Mouse (Mus musculus): ENCODE data around the gene Lypd9. TPM values are rescaled to one million over a fixed set of nuclear protein-coding genes. Genes with fewer than 3 reads are reported as not detected.

The Lypd9 gene
- polyA plus RNA-seq, 2 experiments, result not detected

DNA sequence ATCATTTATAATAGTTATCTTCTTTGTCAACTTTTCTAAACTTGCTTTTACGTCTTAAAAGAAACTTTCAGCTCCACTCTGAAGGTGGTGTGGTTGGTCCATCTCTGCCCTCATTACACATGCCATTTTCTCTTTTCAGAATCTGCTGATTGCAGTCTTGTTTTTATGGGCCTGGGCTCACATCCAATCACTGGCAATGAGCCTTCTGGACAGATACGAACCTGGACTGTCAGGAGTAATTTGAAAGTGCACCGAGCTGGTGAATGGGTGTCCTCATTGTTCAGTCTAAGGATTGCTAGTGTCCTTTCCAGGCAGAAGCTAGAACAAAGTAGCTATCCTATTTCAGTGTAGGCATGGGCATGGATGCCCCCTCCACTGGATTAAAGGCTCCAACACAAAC is 44.7 kb downstream of the Lypd9 start:
- Histone ChIP-seq H3K4me1 (ENCODE audit: control insufficient read depth, insufficient read depth, low read length) (no peaks in the 10 kb centered on the region), H3K9me3 (ENCODE audit: control insufficient read depth, low read length) (no peaks in the 10 kb centered on the region), H3K27me3 (ENCODE audit: control insufficient read depth, insufficient read depth, low read length) (no peaks in the 10 kb centered on the region), H3K4me3 (replicated peaks; ENCODE audit: low read length) (no peak overlapping the region), H3K27ac (replicated peaks; ENCODE audit: low read depth, low read length) (no peak overlapping the region), H3K9ac (ENCODE audit: low read depth, low read length, severe bottlenecking) (no peak overlapping the region), H3K36me3 (ENCODE audit: control insufficient read depth, insufficient read depth, low read length) (no peaks in the 10 kb centered on the region), H3K4me2 (replicated peaks; ENCODE audit: low read depth, low read length, severe bottlenecking) (no peak overlapping the region)
- 50% methylated on average over 3 of the region's 3 CpGs for WGBS
- no peak for TF ChIP-seq POLR2A (IDR thresholded peaks at IDR 0.05; ENCODE audit: borderline replicate concordance, extremely low read depth, insufficient read depth, insufficient read length)
- no peak for DNase-seq (ENCODE audit: low spot score)
- no peak for ATAC-seq (ENCODE audit: low FRiP score, low read depth)

DNA sequence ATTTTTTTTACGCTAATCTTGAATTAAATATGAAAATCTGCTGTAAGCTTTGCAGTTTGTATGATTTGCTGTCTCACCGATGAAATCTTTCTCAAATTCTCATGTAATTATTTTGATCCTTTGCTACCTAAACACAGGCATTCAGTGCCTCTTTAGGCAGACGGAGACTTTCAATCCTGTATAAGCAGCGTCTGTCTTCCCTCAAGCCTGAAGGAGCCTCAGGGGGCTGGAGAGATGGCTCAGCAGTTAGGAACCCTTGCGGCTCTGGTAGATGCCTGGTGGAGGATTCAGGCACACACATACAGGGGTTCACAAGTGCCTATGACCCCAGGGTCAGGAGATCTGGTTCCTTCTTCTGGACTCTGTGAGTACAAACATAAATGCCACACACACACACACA is 52.1 kb downstream of the Lypd9 start:
- Histone ChIP-seq H3K27me3 (ENCODE audit: control insufficient read depth, insufficient read depth, low read length) (no peaks in the 10 kb centered on the region), H3K9me3 (ENCODE audit: control insufficient read depth, low read length) (no peaks in the 10 kb centered on the region), H3K4me1 (ENCODE audit: control insufficient read depth, insufficient read depth, low read length) (no peaks in the 10 kb centered on the region), H3K27ac (replicated peaks; ENCODE audit: low read depth, low read length) (no peak overlapping the region), H3K9ac (ENCODE audit: low read depth, low read length, severe bottlenecking) (no peak overlapping the region), H3K4me3 (replicated peaks; ENCODE audit: low read length) (no peak overlapping the region), H3K36me3 (ENCODE audit: control insufficient read depth, insufficient read depth, low read length) (no peaks in the 10 kb centered on the region), H3K4me2 (replicated peaks; ENCODE audit: low read depth, low read length, severe bottlenecking) (no peak overlapping the region)
- 57% methylated on average over 5 of the region's 5 CpGs for WGBS
- ATAC-seq (ENCODE audit: low FRiP score, low read depth) (no peak), DNase-seq (ENCODE audit: low spot score) (no peak)
- no peak for TF ChIP-seq POLR2A (IDR thresholded peaks at IDR 0.05; ENCODE audit: borderline replicate concordance, extremely low read depth, insufficient read depth, insufficient read length)

DNA sequence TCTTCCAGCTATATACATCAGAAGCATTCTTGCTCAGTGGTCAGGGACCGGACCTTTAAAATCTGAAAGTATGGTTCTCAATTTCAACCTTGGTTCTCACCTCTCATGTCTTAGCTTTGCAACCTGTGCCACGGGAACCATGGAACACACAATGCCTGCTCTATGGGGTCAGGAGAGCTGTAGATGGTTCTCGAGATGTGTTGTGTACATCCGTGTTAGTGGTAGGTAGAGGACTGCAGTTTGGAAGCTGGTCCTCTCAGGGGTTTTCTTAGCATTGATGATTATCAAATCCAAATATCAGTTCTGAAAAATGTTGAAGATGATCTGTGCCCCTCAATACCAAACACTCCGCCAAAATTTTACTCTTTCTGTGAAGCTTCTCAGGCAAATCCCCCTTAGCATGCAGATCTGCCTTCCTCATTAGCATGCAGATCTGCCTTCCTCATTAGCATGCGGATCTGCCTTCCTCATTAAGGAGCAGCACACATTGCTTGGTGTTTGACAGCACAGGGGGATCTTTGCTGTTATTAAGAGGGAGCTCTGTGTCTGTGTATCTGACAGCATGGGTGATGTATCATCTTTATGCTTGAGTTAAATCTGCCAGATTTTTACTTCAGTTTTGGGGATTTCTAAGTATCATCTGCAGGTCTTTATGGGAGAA is 52.6 kb downstream of the Lypd9 start:
- no peaks in the 10 kb centered on the region for H3K9me3 ChIP-seq (ENCODE audit: control insufficient read depth, low read length)
- no peak overlapping the region for H3K27ac ChIP-seq (replicated peaks; ENCODE audit: low read depth, low read length)
- TF ChIP-seq POLR2A (IDR thresholded peaks at IDR 0.05; ENCODE audit: borderline replicate concordance, extremely low read depth, insufficient read depth, insufficient read length), result no peak

More for the DNA sequence above, 52.6 kb downstream of the Lypd9 start:
- Histone ChIP-seq H3K27me3 (ENCODE audit: control insufficient read depth, insufficient read depth, low read length) (no peaks in the 10 kb centered on the region), H3K4me2 (replicated peaks; ENCODE audit: low read depth, low read length, severe bottlenecking) (no peak overlapping the region), H3K4me1 (ENCODE audit: control insufficient read depth, insufficient read depth, low read length) (no peaks in the 10 kb centered on the region), H3K4me3 (replicated peaks; ENCODE audit: low read length) (no peak overlapping the region), H3K9ac (ENCODE audit: low read depth, low read length, severe bottlenecking) (no peak overlapping the region), H3K36me3 (ENCODE audit: control insufficient read depth, insufficient read depth, low read length) (no peaks in the 10 kb centered on the region)
- ATAC-seq (ENCODE audit: low FRiP score, low read depth) (no peak), DNase-seq (ENCODE audit: low spot score) (no peak)
- WGBS, result 59% methylated on average over 6 of the region's 6 CpGs

Other genes starting within 250 kb of the Lypd9 start
- gene 4930438A08Rik, start 178.1 kb downstream of the Lypd9 start, polyA plus RNA-seq (2012; rRNA removed), result 0.06 and 0.09 TPM in 2 replicates
- 0.47 TPM in 1 of 2 replicates, not detected in the other for gene 4930438A08Rik, start 178.1 kb downstream of the Lypd9 start, polyA plus RNA-seq (2014; fragmentation: Nextera tagmentation; extraction: Ambion mirVana)
- 66.0 and 74.7 TPM in 2 replicates for gene Zfp692, start 145.9 kb downstream of the Lypd9 start, polyA plus RNA-seq (2012; rRNA removed)
- gene Zfp692, start 145.9 kb downstream of the Lypd9 start, polyA plus RNA-seq (2014; fragmentation: Nextera tagmentation; extraction: Ambion mirVana), result 18.3 and 18.8 TPM in 2 replicates
- 35.2 and 44.3 TPM in 2 replicates for gene Zfp672, start 122.6 kb downstream of the Lypd9 start, polyA plus RNA-seq (2012; rRNA removed)
- gene Zfp672, start 122.6 kb downstream of the Lypd9 start, polyA plus RNA-seq (2014; fragmentation: Nextera tagmentation; extraction: Ambion mirVana), result 40.7 and 42.4 TPM in 2 replicates
- 25.6 and 30.7 TPM in 2 replicates for gene Sh3bp5l, start 122.2 kb downstream of the Lypd9 start, polyA plus RNA-seq (2012; rRNA removed)
- gene Sh3bp5l, start 122.2 kb downstream of the Lypd9 start, polyA plus RNA-seq (2014; fragmentation: Nextera tagmentation; extraction: Ambion mirVana), result 24.4 and 28.5 TPM in 2 replicates
- gene Lypd8, start 73.9 kb downstream of the Lypd9 start, polyA plus RNA-seq (2012; rRNA removed), result 0.06 and 0.44 TPM in 2 replicates
- not detected in 2 replicates for gene Lypd8, start 73.9 kb downstream of the Lypd9 start, polyA plus RNA-seq (2014; fragmentation: Nextera tagmentation; extraction: Ambion mirVana)
- gene 1810065E05Rik, start 31.8 kb downstream of the Lypd9 start, polyA plus RNA-seq (2012; rRNA removed), result not detected in 2 replicates
- not detected in 2 replicates for gene 1810065E05Rik, start 31.8 kb downstream of the Lypd9 start, polyA plus RNA-seq (2014; fragmentation: Nextera tagmentation; extraction: Ambion mirVana)
- gene Gm12253, start 20.4 kb downstream of the Lypd9 start, polyA plus RNA-seq (2012; rRNA removed), result not detected in 2 replicates
- not detected in 2 replicates for gene Gm12253, start 20.4 kb downstream of the Lypd9 start, polyA plus RNA-seq (2014; fragmentation: Nextera tagmentation; extraction: Ambion mirVana)
- not detected in 2 replicates for gene Olfr30, start 9.3 kb upstream of the Lypd9 start, polyA plus RNA-seq (2012; rRNA removed)
- gene Olfr30, start 9.3 kb upstream of the Lypd9 start, polyA plus RNA-seq (2014; fragmentation: Nextera tagmentation; extraction: Ambion mirVana), result not detected in 2 replicates
- gene Olfr332, start 39.6 kb upstream of the Lypd9 start, polyA plus RNA-seq (2012; rRNA removed), result not detected in 2 replicates
- not detected in 2 replicates for gene Olfr332, start 39.6 kb upstream of the Lypd9 start, polyA plus RNA-seq (2014; fragmentation: Nextera tagmentation; extraction: Ambion mirVana)
- not detected in 2 replicates for gene Olfr331, start 49.6 kb upstream of the Lypd9 start, polyA plus RNA-seq (2012; rRNA removed)
- gene Olfr331, start 49.6 kb upstream of the Lypd9 start, polyA plus RNA-seq (2014; fragmentation: Nextera tagmentation; extraction: Ambion mirVana), result not detected in 2 replicates
- 0.06 TPM in 1 of 2 replicates, not detected in the other for gene Olfr330, start 81.9 kb upstream of the Lypd9 start, polyA plus RNA-seq (2012; rRNA removed)
- not detected in 2 replicates for gene Olfr330, start 81.9 kb upstream of the Lypd9 start, polyA plus RNA-seq (2014; fragmentation: Nextera tagmentation; extraction: Ambion mirVana)
- 0.09 TPM in 1 of 2 replicates, not detected in the other for gene Olfr329-ps, start 93.5 kb upstream of the Lypd9 start, polyA plus RNA-seq (2012; rRNA removed)
- not detected in 2 replicates for gene Olfr329-ps, start 93.5 kb upstream of the Lypd9 start, polyA plus RNA-seq (2014; fragmentation: Nextera tagmentation; extraction: Ambion mirVana)
- gene Olfr328, start 102.7 kb upstream of the Lypd9 start, polyA plus RNA-seq (2012; rRNA removed), result 0.01 TPM in 1 of 2 replicates, not detected in the other
- 0.07 and 0.11 TPM in 2 replicates for gene Olfr328, start 102.7 kb upstream of the Lypd9 start, polyA plus RNA-seq (2014; fragmentation: Nextera tagmentation; extraction: Ambion mirVana)
- gene Olfr224, start 117.6 kb upstream of the Lypd9 start, polyA plus RNA-seq (2012; rRNA removed), result 0.09 and 0.15 TPM in 2 replicates
- gene Olfr224, start 117.6 kb upstream of the Lypd9 start, polyA plus RNA-seq (2014; fragmentation: Nextera tagmentation; extraction: Ambion mirVana), result not detected in 2 replicates
- gene Olfr325, start 124.8 kb upstream of the Lypd9 start, polyA plus RNA-seq (2012; rRNA removed), result not detected in 2 replicates
- not detected in 2 replicates for gene Olfr325, start 124.8 kb upstream of the Lypd9 start, polyA plus RNA-seq (2014; fragmentation: Nextera tagmentation; extraction: Ambion mirVana)
- not detected in 2 replicates for gene Olfr324, start 142.2 kb upstream of the Lypd9 start, polyA plus RNA-seq (2012; rRNA removed)
- gene Olfr324, start 142.2 kb upstream of the Lypd9 start, polyA plus RNA-seq (2014; fragmentation: Nextera tagmentation; extraction: Ambion mirVana), result not detected in 2 replicates
- gene 2210407C18Rik, start 163.2 kb upstream of the Lypd9 start, polyA plus RNA-seq (2012; rRNA removed), result not detected in 2 replicates
- not detected in 2 replicates for gene 2210407C18Rik, start 163.2 kb upstream of the Lypd9 start, polyA plus RNA-seq (2014; fragmentation: Nextera tagmentation; extraction: Ambion mirVana)
- gene Olfr323, start 177.6 kb upstream of the Lypd9 start, polyA plus RNA-seq (2012; rRNA removed), result not detected in 2 replicates
- gene Olfr323, start 177.6 kb upstream of the Lypd9 start, polyA plus RNA-seq (2014; fragmentation: Nextera tagmentation; extraction: Ambion mirVana), result not detected in 2 replicates
- 0.06 and 0.14 TPM in 2 replicates for gene Trim58, start 187.5 kb upstream of the Lypd9 start, polyA plus RNA-seq (2012; rRNA removed)
- gene Trim58, start 187.5 kb upstream of the Lypd9 start, polyA plus RNA-seq (2014; fragmentation: Nextera tagmentation; extraction: Ambion mirVana), result not detected in 2 replicates
- not detected in 2 replicates for gene Olfr322, start 205.9 kb upstream of the Lypd9 start, polyA plus RNA-seq (2012; rRNA removed)
- gene Olfr322, start 205.9 kb upstream of the Lypd9 start, polyA plus RNA-seq (2014; fragmentation: Nextera tagmentation; extraction: Ambion mirVana), result not detected in 2 replicates
- not detected in 2 replicates for gene Olfr320, start 228.2 kb upstream of the Lypd9 start, polyA plus RNA-seq (2012; rRNA removed)
- not detected in 2 replicates for gene Olfr320, start 228.2 kb upstream of the Lypd9 start, polyA plus RNA-seq (2014; fragmentation: Nextera tagmentation; extraction: Ambion mirVana)
- not detected in 2 replicates for gene Olfr319, start 246.2 kb upstream of the Lypd9 start, polyA plus RNA-seq (2012; rRNA removed)
- not detected in 2 replicates for gene Olfr319, start 246.2 kb upstream of the Lypd9 start, polyA plus RNA-seq (2014; fragmentation: Nextera tagmentation; extraction: Ambion mirVana)